Comparison of ENCODE assay signal across 27 mouse cellular contexts in the genomic region with DNA sequence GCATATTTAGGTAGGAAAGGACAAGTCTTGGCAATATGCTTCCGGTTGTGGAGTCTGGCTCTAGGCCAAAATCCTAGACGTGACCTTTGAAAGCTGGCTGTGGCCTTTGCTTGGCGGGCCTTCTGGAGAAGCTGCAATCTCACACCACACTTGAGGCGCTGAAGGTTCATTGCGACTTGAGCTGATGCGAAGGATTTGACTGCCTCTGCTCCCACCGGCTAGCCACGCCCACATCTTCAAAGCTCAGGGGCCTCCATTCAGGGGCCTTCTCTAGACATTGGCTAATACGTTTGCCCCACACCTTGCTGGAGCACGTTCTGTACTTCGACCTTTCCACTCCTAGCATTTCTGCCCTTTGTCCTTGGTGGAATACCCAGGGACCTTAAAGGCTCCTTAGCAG. TPM values are rescaled to one million over a fixed set of nuclear protein-coding genes. Genes with fewer than 3 reads are reported as not detected.
DNase-seq lines count a peak whose midpoint lies in the region; ATAC-seq and TF ChIP-seq lines count a peak whose summit lies in the region.
"Had no signal": no experiment of that assay in that cellular context is flagged by ENCODE, and none has a peak within 500 bp of the region (broad histone marks: within the 10 kb centered on the region; RNA-seq: fewer than 3 reads in every experiment).

No protein-coding gene starts in this region.

- ATAC-seq in liver, postnatal 0 days = no peak
- ATAC-seq in hindbrain, embryonic 11.5 days (ENCODE audit: low FRiP score) = no peak
- ATAC-seq: liver, embryonic 12.5 days; midbrain, embryonic 16.5 days had no signal

- TF ChIP-seq POLR2A in liver, adult 2 months (IDR thresholded peaks at IDR 0.05; ENCODE audit: extremely low read depth, insufficient read depth, low read length) = no peak
- no peak for TF ChIP-seq POLR2A in kidney, adult 2 months (IDR thresholded peaks at IDR 0.05; ENCODE audit: low read depth, low read length)

- WGBS in liver, adult 2 months = 33% methylated on average over 11 of the region's 11 CpGs
- 57% methylated on average over 11 of the region's 11 CpGs for WGBS in liver, postnatal 0 days (ENCODE audit: insufficient replicate concordance)
- 47% methylated on average over 11 of the region's 11 CpGs for WGBS in kidney, adult 2 months
- 47% methylated on average over 11 of the region's 11 CpGs for WGBS in hindbrain, embryonic 10.5 days
- WGBS in hindbrain, embryonic 11.5 days = 49% methylated on average over 11 of the region's 11 CpGs

- no peak for TF ChIP-seq EP300 in liver, postnatal 0 days (IDR thresholded peaks at IDR 0.05; ENCODE audit: low read depth)

- H3K9ac ChIP-seq in liver, adult 2 months (ENCODE audit: low read depth, low read length) = no peak overlapping the region
- no peak overlapping the region for H3K9ac ChIP-seq in liver, postnatal 0 days (replicated peaks)
- no peak overlapping the region for H3K9ac ChIP-seq in hindbrain, embryonic 11.5 days (ENCODE audit: low read depth, low read length)
- H3K9ac ChIP-seq: forebrain, embryonic 12.5 days; hindbrain, embryonic 12.5 days; liver, embryonic 12.5 days; lung, embryonic 15.5 days; stomach, embryonic 15.5 days had no signal

- no peak overlapping the region for H3K4me3 ChIP-seq in liver, adult 2 months (ENCODE audit: insufficient read depth, low read depth, low read length)
- no peak overlapping the region for H3K4me3 ChIP-seq in liver, postnatal 0 days (ENCODE audit: low read depth, low read length)
- no peak overlapping the region for H3K4me3 ChIP-seq in kidney, adult 2 months (ENCODE audit: insufficient read depth, low read depth, low read length)
- H3K4me3 ChIP-seq in hindbrain, embryonic 10.5 days = no peak overlapping the region
- H3K4me3 ChIP-seq in hindbrain, embryonic 11.5 days (ENCODE audit: low read depth, low read length) = no peak overlapping the region
- H3K4me3 ChIP-seq: embryonic facial prominence, embryonic 10.5 days; forebrain, embryonic 12.5 days; heart, adult 2 months; hindbrain, embryonic 12.5 days; left cerebral cortex, adult 2 months; liver, embryonic 12.5 days; lung, embryonic 15.5 days; stomach, embryonic 15.5 days had no signal

- H3K79me2 ChIP-seq in liver, adult 2 months (ENCODE audit: control insufficient read depth, insufficient read depth, low read length) = no peaks in the 10 kb centered on the region

- peak; percentile 56 for DNase-seq in liver, adult 2 months (ENCODE audit: extremely low read depth, low read depth, low spot score)
- no peak for DNase-seq in liver, postnatal 0 days
- peak; percentile 85 for DNase-seq in kidney, adult 2 months
- DNase-seq in kidney, postnatal 10 days = peak; percentile 40
- no peak for DNase-seq in hindbrain, embryonic 10.5 days (ENCODE audit: low spot score)
- no peak for DNase-seq in adipocyte (ENCODE audit: low spot score)
- DNase-seq in heart, adult 8-10 months (ENCODE audit: low spot score) = no peak
- DNase-seq in hindbrain, embryonic 11.5 days (ENCODE audit: low spot score) = no peak
- DNase-seq: adrenal gland, postnatal 14 days; cerebellum, adult 11 months; cerebellum, postnatal 10 days; gastrocnemius, postnatal 10 days; heart, adult 2 months; layer of hippocampus, adult 9-11 months; lung, postnatal 4 days; right cerebral cortex, postnatal 25 days had no signal

- no peak overlapping the region for H3K4me2 ChIP-seq in liver, postnatal 0 days (ENCODE audit: low read depth, low read length)
- no peak overlapping the region for H3K4me2 ChIP-seq in hindbrain, embryonic 11.5 days (replicated peaks; ENCODE audit: low read depth, low read length)
- H3K4me2 ChIP-seq: forebrain, embryonic 12.5 days; hindbrain, embryonic 12.5 days; liver, embryonic 12.5 days; lung, embryonic 15.5 days; stomach, embryonic 15.5 days had no signal

- no peak overlapping the region for H3K27ac ChIP-seq in liver, adult 2 months (replicated peaks; ENCODE audit: insufficient read depth, low read depth, low read length)
- H3K27ac ChIP-seq in liver, postnatal 0 days (ENCODE audit: low read depth) = no peak overlapping the region
- peak overlapping the region; percentile 5; the same call in 1 of the 2 replicates for H3K27ac ChIP-seq in kidney, adult 2 months (ENCODE audit: insufficient read depth, low read depth, low read length)
- H3K27ac ChIP-seq in hindbrain, embryonic 10.5 days = no peak overlapping the region
- no peak overlapping the region for H3K27ac ChIP-seq in hindbrain, embryonic 11.5 days (ENCODE audit: low read depth, low read length)
- H3K27ac ChIP-seq: embryonic facial prominence, embryonic 10.5 days; forebrain, embryonic 12.5 days; heart, adult 2 months; hindbrain, embryonic 12.5 days; left cerebral cortex, adult 2 months; liver, embryonic 12.5 days; lung, embryonic 15.5 days; stomach, embryonic 15.5 days had no signal

- H3K27me3 ChIP-seq in liver, adult 2 months (ENCODE audit: control insufficient read depth, insufficient read depth, low read length) = no peaks in the 10 kb centered on the region
- no peaks in the 10 kb centered on the region for H3K27me3 ChIP-seq in liver, postnatal 0 days (ENCODE audit: insufficient read depth, low read length)
- no peaks in the 10 kb centered on the region for H3K27me3 ChIP-seq in kidney, adult 2 months (replicated peaks; ENCODE audit: control insufficient read depth, insufficient read depth, low read length)
- H3K27me3 ChIP-seq in hindbrain, embryonic 10.5 days (ENCODE audit: insufficient read depth, poor library complexity, severe bottlenecking) = no peaks in the 10 kb centered on the region
- no peaks in the 10 kb centered on the region for H3K27me3 ChIP-seq in hindbrain, embryonic 11.5 days (ENCODE audit: control insufficient read depth, insufficient read depth, low read length)
- H3K27me3 ChIP-seq: CH12.LX; forebrain, embryonic 12.5 days; hindbrain, embryonic 12.5 days; liver, embryonic 12.5 days; lung, embryonic 15.5 days; stomach, embryonic 15.5 days had no signal

- H3K4me1 ChIP-seq in liver, adult 2 months (ENCODE audit: control insufficient read depth, insufficient read depth, low read length) = peaks cover 7% of the 10 kb centered on the region; the same call in 1 of the 2 replicates
- H3K4me1 ChIP-seq in liver, postnatal 0 days (ENCODE audit: insufficient read depth) = peaks cover 3% of the 10 kb centered on the region; the same call in 1 of the 2 replicates
- H3K4me1 ChIP-seq in kidney, adult 2 months (ENCODE audit: control insufficient read depth, insufficient read depth, low read length) = peaks cover 4% of the 10 kb centered on the region; the same call in 1 of the 2 replicates
- no peaks in the 10 kb centered on the region for H3K4me1 ChIP-seq in hindbrain, embryonic 10.5 days (replicated peaks)
- H3K4me1 ChIP-seq in hindbrain, embryonic 11.5 days (replicated peaks; ENCODE audit: control insufficient read depth, insufficient read depth, low read length) = no peaks in the 10 kb centered on the region
- H3K4me1 ChIP-seq: liver, embryonic 12.5 days; stomach, embryonic 15.5 days had no signal

- TF ChIP-seq CTCF in liver, adult 2 months (IDR thresholded peaks at IDR 0.05; ENCODE audit: low read depth, low read length) = no peak
- TF ChIP-seq CTCF in liver, postnatal 0 days (IDR thresholded peaks at IDR 0.05; ENCODE audit: low read depth) = no peak
- TF ChIP-seq CTCF in kidney, adult 2 months (conservative IDR thresholded peaks at IDR 0.05; ENCODE audit: insufficient read depth, insufficient read length, low read depth, low read length) = no peak

- H3K9me3 ChIP-seq in liver, postnatal 0 days (ENCODE audit: low read length) = no peaks in the 10 kb centered on the region; the same call in 1 of the 2 replicates
- H3K9me3 ChIP-seq in hindbrain, embryonic 10.5 days = no peaks in the 10 kb centered on the region
- no peaks in the 10 kb centered on the region for H3K9me3 ChIP-seq in hindbrain, embryonic 11.5 days (ENCODE audit: control insufficient read depth, low read length)
- H3K9me3 ChIP-seq: embryonic facial prominence, embryonic 10.5 days; forebrain, embryonic 12.5 days; hindbrain, embryonic 12.5 days; lung, embryonic 15.5 days; stomach, embryonic 15.5 days had no signal

- no peaks in the 10 kb centered on the region for H3K36me3 ChIP-seq in liver, adult 2 months (ENCODE audit: control insufficient read depth, insufficient read depth, low read length)
- H3K36me3 ChIP-seq in liver, postnatal 0 days (replicated peaks; ENCODE audit: insufficient read depth, low read length) = no peaks in the 10 kb centered on the region
- H3K36me3 ChIP-seq in kidney, adult 2 months (ENCODE audit: control insufficient read depth, insufficient read depth, low read length) = no peaks in the 10 kb centered on the region
- H3K36me3 ChIP-seq in hindbrain, embryonic 10.5 days = no peaks in the 10 kb centered on the region
- no peaks in the 10 kb centered on the region for H3K36me3 ChIP-seq in hindbrain, embryonic 11.5 days (ENCODE audit: control insufficient read depth, insufficient read depth, low read length)
- H3K36me3 ChIP-seq: embryonic facial prominence, embryonic 10.5 days; forebrain, embryonic 12.5 days; hindbrain, embryonic 12.5 days; liver, embryonic 12.5 days; lung, embryonic 15.5 days; stomach, embryonic 15.5 days had no signal

RNA-seq across cellular contexts. Expression of a gene that starts 15.0 kb away (rescaled TPM):
- total RNA-seq in liver, adult 2 months (2014; rRNA removed) = not detected in 2 replicates
- not detected in 2 replicates for polyA plus RNA-seq in liver, adult 2 months (2012; rRNA removed)
- polyA plus RNA-seq in liver, postnatal 0 days (2015; fragmentation: Nextera tagmentation; extraction: Ambion mirVana) = 0.02 TPM in 1 of 2 replicates, not detected in the other
- polyA plus RNA-seq in kidney, adult 2 months (2012; rRNA removed) = 0.03 TPM in 1 of 2 replicates, not detected in the other
- polyA plus RNA-seq in hindbrain, embryonic 10.5 days (2016; fragmentation: Nextera tagmentation; extraction: Ambion mirVana) = 2.1 and 4.5 TPM in 2 replicates
- total RNA-seq in heart, adult 8-10 months (2022) = under 1 TPM in 1 of 4 experiments, not detected in 3; 0.06 TPM
- 4.0 and 4.8 TPM in 2 replicates for polyA plus RNA-seq in hindbrain, embryonic 11.5 days (2014; fragmentation: Nextera tagmentation; extraction: Ambion mirVana)
- total RNA-seq: neutrophil, adult 5-6 weeks had no signal
- polyA plus RNA-seq: liver, embryonic 12.5 days had no signal

RNA-seq across cellular contexts. Expression of a gene that starts 33.1 kb away (rescaled TPM):
- 29.2 and 42.6 TPM in 2 replicates for total RNA-seq in liver, adult 2 months (2014; rRNA removed)
- 9.9 and 10.5 TPM in 2 replicates for polyA plus RNA-seq in liver, adult 2 months (2012; rRNA removed)
- polyA plus RNA-seq in liver, postnatal 0 days (2015; fragmentation: Nextera tagmentation; extraction: Ambion mirVana) = 10.8 and 11.6 TPM in 2 replicates
- polyA plus RNA-seq in kidney, adult 2 months (2012; rRNA removed) = 23.3 and 25.9 TPM in 2 replicates
- polyA plus RNA-seq in hindbrain, embryonic 10.5 days (2016; fragmentation: Nextera tagmentation; extraction: Ambion mirVana) = 44.7 and 54.0 TPM in 2 replicates
- 10 to 100 TPM; 57.2 to 67.5 (median 65.3) TPM for total RNA-seq in heart, adult 8-10 months (2022)
- 55.8 and 63.8 TPM in 2 replicates for polyA plus RNA-seq in hindbrain, embryonic 11.5 days (2014; fragmentation: Nextera tagmentation; extraction: Ambion mirVana)

RNA-seq across cellular contexts. Expression of a gene that starts 40.4 kb away (rescaled TPM):
- 2.1 and 3.2 TPM in 2 replicates for total RNA-seq in liver, adult 2 months (2014; rRNA removed)
- 5.3 and 8.9 TPM in 2 replicates for polyA plus RNA-seq in liver, adult 2 months (2012; rRNA removed)
- 0.09 TPM in 1 of 2 replicates, not detected in the other for polyA plus RNA-seq in liver, postnatal 0 days (2015; fragmentation: Nextera tagmentation; extraction: Ambion mirVana)
- polyA plus RNA-seq in kidney, adult 2 months (2012; rRNA removed) = 1.5 and 1.8 TPM in 2 replicates
- 0.24 and 0.58 TPM in 2 replicates for polyA plus RNA-seq in hindbrain, embryonic 10.5 days (2016; fragmentation: Nextera tagmentation; extraction: Ambion mirVana)
- total RNA-seq in heart, adult 8-10 months (2022) = 1 to 10 TPM in 3 of 4 experiments, under 1 TPM in 1; 0.90 to 1.4 (median 1.3) TPM
- 0.26 TPM in 1 of 2 replicates, not detected in the other for polyA plus RNA-seq in hindbrain, embryonic 11.5 days (2014; fragmentation: Nextera tagmentation; extraction: Ambion mirVana)
- total RNA-seq: CH12.LX; left cerebral cortex, adult 2 months; neutrophil, adult 5-6 weeks had no signal
- polyA plus RNA-seq: limb, embryonic 11.5 days; liver, embryonic 12.5 days; midbrain, embryonic 16.5 days had no signal

Comparison
In these comparisons a context has a peak if more than half of its experiments do, and no peak if none do; other contexts are left out.
1. DNase-seq: peak in liver, adult 2 months (single experiment), kidney, adult 2 months (single experiment) and kidney, postnatal 10 days (single experiment); none in liver, postnatal 0 days (single experiment), hindbrain, embryonic 10.5 days (single experiment), adipocyte (single experiment), heart, adult 8-10 months (single experiment) and hindbrain, embryonic 11.5 days (single experiment).